Mouse (Mus musculus) E14TG2a.4 (cell line): Measurements from ENCODE around the gene Otud7a.

ENCODE experiments used
- H3K27me3 ChIP-seq: 2 replicates; pipeline ENCODE4 v1.6.1; 2014; ENCODE audit warnings: low read length, control low read depth; ENCODE audit not compliant: insufficient read depth
- H3K36me3 ChIP-seq: 2 replicates; pipeline ENCODE4 v1.6.1; 2014; ENCODE audit warnings: low read length, control low read depth; ENCODE audit not compliant: insufficient read depth
- H3K4me1 ChIP-seq: replicated peaks from 2 replicates; pipeline ENCODE4 v1.6.1; 2014; ENCODE audit warnings: low read depth, low read length, control low read depth
- H3K4me3 ChIP-seq: replicated peaks from 2 replicates; pipeline ENCODE4 v1.5.1; 2014; ENCODE audit warnings: mild to moderate bottlenecking, low read length
- H3K9me3 ChIP-seq: 2 replicates; pipeline ENCODE4 v1.6.1; 2014; ENCODE audit warnings: low read length, control low read depth
- CTCF ChIP-seq: conservative IDR thresholded peaks from 2 replicates; pipeline ENCODE4 v1.5.1; 2014; ENCODE audit warnings: low read length
- NANOG ChIP-seq: IDR thresholded peaks from 2 replicates; pipeline ENCODE4 v1.6.1; 2014; ENCODE audit warnings: borderline replicate concordance, low read length, mixed read lengths
- POU5F1 ChIP-seq: IDR thresholded peaks from 2 replicates; pipeline ENCODE4 v1.6.1; 2014; ENCODE audit warnings: low read length, borderline replicate concordance

Gene Otud7a

DNA sequence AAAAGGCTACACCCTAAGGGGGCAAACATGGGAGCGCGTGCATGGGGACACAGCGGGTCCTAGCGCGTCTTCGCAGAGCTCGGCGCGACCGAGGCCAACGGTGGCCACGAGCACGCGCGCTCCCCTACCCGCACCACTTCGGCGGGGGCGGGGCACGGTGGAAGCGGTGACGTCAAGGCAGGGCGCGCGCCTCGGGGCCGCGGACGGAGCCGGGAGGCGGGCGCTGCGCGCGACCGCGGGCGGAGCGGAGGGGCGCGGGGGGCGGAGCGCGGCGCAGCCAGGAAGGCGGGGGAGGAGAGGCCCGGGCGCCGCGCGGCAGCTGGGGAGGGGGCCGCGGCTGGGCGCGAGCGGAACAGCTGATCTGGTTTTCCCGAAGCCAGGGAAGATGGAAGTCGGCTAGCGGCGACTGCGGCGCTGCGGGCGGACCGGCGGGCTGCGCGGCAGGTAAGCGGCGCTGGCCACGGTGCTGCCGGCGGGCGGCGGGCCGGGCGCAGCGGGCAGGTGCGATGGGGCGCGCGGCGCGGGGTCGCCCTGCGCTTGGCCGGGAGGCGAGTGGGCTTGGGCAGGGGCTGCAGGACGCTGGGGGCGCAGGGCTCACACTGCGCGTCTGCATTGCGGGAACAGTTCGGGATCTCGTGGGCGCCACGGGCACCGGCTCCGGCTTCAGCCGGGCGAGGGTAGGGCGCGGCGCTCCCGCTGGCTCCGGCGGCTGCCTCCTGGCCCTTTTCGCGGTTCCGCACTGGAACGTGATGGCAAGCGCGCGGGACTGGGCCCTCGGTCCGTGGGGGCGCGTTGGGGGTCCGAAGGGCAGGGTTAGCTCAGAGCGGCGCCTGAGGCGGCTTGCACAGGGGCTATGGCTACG is at the start of gene Otud7a:
Gene Otud7a (plus strand): TSS at position 268 of the 862 bp plus-strand sequence.
- H3K4me3 ChIP-seq: peak within 1 kb of the TSS; percentile 86
- H3K9me3 ChIP-seq: no peaks in the 10 kb centered on the region
- peaks cover 32% of the 10 kb centered on the region for H3K27me3 ChIP-seq
- peaks cover 5% of the 10 kb centered on the region for H3K4me1 ChIP-seq
- TF ChIP-seq NANOG (no peak), CTCF (no peak), POU5F1 (no peak)
- H3K36me3 ChIP-seq: no peaks in the 10 kb centered on the region

- Histone ChIP-seq H3K4me1 (no peaks in the 10 kb centered on the region), H3K4me3 (no peak overlapping the region), H3K36me3 (no peaks in the 10 kb centered on the region), H3K27me3 (no peaks in the 10 kb centered on the region), H3K9me3 (no peaks in the 10 kb centered on the region)
- TF ChIP-seq CTCF: no peak
- no peak for TF ChIP-seq POU5F1
- TF ChIP-seq NANOG: no peak
Observed at GRCm38 (mm10) chr7:63405988-63406387, 38.6 kb upstream of the Otud7a start.

DNA sequence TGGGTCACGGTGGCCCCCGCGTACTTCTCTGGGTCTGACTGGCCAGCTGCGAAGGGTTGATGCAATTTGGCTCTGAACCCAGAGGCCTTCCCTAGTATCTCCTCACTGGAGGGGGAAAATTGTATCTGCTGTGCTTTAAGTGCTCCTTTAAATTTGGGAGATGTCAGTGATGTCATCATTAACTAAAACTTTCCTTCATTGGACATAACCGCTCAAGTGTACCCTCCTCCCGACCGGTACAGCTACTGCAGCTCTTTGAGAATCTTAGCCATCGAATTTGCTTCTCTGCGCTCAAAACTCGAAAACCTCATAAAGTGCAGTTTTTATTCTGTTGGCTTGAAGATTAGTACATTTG is 772 bp downstream of the Otud7a start:
- TF ChIP-seq NANOG (no peak), CTCF (no peak), POU5F1 (no peak)

GRCm38 (mm10) chr7:63446951-63447350 is 2.4 kb downstream of the Otud7a start:
- H3K4me1 ChIP-seq: peaks cover 5% of the 10 kb centered on the region
- no peaks in the 10 kb centered on the region for H3K9me3 ChIP-seq
- H3K4me3 ChIP-seq: no peak overlapping the region
- H3K36me3 ChIP-seq: no peaks in the 10 kb centered on the region
- TF ChIP-seq NANOG (no peak), CTCF (peak; percentile 17; the same call in 1 of the 2 replicates)
- H3K27me3 ChIP-seq: peaks cover 32% of the 10 kb centered on the region

More for the DNA sequence above, 772 bp downstream of the Otud7a start:
- peaks cover 32% of the 10 kb centered on the region for H3K27me3 ChIP-seq
- peaks cover 5% of the 10 kb centered on the region for H3K4me1 ChIP-seq
- H3K36me3 ChIP-seq: no peaks in the 10 kb centered on the region
- no peaks in the 10 kb centered on the region for H3K9me3 ChIP-seq
- peak overlapping the region; percentile 86 for H3K4me3 ChIP-seq

DNA sequence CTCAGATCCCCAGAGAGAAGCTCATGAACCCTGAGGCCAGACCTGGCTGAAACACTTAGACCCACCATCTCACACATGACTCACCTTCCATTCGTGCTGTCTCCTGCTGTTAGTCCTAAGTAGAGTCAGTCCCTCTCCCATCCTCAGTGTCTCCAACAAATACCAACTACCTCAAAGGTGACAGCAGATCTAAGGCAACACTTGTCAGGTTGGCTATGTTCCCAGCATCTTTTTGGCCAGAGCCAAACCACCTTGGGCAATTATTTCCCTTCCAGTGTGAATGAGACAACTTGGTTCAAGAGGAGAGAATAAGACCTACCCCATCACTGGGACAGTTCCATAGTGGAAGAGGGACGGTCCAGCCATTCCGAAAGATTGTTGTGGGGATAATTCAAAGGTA is 10.7 kb downstream of the Otud7a start:
- no peaks in the 10 kb centered on the region for H3K9me3 ChIP-seq
- H3K4me1 ChIP-seq: no peaks in the 10 kb centered on the region
- no peak for TF ChIP-seq POU5F1
- no peak for TF ChIP-seq NANOG
- TF ChIP-seq CTCF: no peak
- no peaks in the 10 kb centered on the region for H3K36me3 ChIP-seq
- no peaks in the 10 kb centered on the region for H3K27me3 ChIP-seq
- no peak overlapping the region for H3K4me3 ChIP-seq

DNA sequence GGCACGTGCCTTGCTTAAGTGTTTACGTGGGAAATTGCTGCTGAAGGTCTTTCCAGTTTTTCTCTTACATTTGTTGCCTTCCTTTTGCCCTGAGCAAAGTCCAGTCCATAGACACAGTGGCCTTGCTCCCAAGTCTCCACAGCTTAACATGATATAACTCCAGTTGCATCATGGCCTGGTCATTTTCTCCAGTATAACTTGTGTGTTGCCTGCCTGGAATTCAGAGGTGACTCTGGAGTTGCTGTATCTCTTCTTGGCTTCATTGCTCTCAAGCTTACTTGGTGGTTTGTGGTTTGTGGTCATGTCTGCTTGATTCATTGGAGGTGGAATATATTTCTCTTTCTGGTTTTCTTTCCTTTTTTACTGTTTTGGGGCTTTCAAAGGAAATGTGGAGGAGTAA is 17.7 kb downstream of the Otud7a start:
- no peak for TF ChIP-seq NANOG
- no peak for TF ChIP-seq CTCF
- TF ChIP-seq POU5F1: no peak
- H3K4me1 ChIP-seq: no peaks in the 10 kb centered on the region
- H3K4me3 ChIP-seq: no peak overlapping the region
- no peaks in the 10 kb centered on the region for H3K9me3 ChIP-seq
- H3K36me3 ChIP-seq: no peaks in the 10 kb centered on the region
- H3K27me3 ChIP-seq: no peaks in the 10 kb centered on the region

DNA sequence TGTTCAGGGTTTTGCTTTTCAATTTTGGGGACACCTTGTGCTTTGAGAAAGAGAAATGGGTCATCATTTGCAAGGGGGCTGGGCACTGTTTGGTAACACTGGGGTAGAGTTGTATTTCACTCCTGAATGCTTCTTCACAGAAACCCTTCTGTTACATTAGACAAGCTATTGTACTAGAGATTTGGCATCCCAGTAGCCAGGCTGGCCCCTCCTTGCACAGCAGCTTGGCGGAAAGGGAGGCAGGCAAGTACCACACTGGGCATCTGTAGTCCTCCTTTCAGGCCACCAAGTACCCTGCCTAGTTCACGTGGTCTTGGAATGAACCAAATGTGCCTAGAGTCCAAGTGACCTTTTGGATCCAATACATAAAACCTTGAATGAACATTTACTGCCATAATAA is 18.1 kb downstream of the Otud7a start:
- Histone ChIP-seq H3K4me3 (no peak overlapping the region), H3K9me3 (no peaks in the 10 kb centered on the region), H3K27me3 (no peaks in the 10 kb centered on the region), H3K4me1 (no peaks in the 10 kb centered on the region), H3K36me3 (no peaks in the 10 kb centered on the region)
- no peak for TF ChIP-seq POU5F1
- TF ChIP-seq CTCF: no peak
- no peak for TF ChIP-seq NANOG

- Histone ChIP-seq H3K9me3 (no peaks in the 10 kb centered on the region), H3K27me3 (no peaks in the 10 kb centered on the region), H3K4me1 (no peaks in the 10 kb centered on the region), H3K36me3 (no peaks in the 10 kb centered on the region), H3K4me3 (no peak overlapping the region)
- no peak for TF ChIP-seq NANOG
Observed at GRCm38 (mm10) chr7:63466729-63467128, 22.2 kb downstream of the Otud7a start.

GRCm38 (mm10) chr7:63468258-63468657 is 23.7 kb downstream of the Otud7a start:
- Histone ChIP-seq H3K4me3 (no peak overlapping the region), H3K4me1 (no peaks in the 10 kb centered on the region), H3K36me3 (no peaks in the 10 kb centered on the region), H3K9me3 (no peaks in the 10 kb centered on the region), H3K27me3 (no peaks in the 10 kb centered on the region)
- no peak for TF ChIP-seq NANOG
- no peak for TF ChIP-seq POU5F1
- no peak for TF ChIP-seq CTCF
